Mouse (Mus musculus) kidney, adult 2 months (tissue): ENCODE results near the gene Sgca.

Experiments
- CTCF ChIP-seq: fragments of 200-500 bp; conservative IDR thresholded peaks from 2 replicates; pipeline ENCODE4 v1.5.1; 2011; ENCODE audit warnings: low read depth, mild to moderate bottlenecking, control low read depth, low read length, moderate library complexity, mixed read lengths; ENCODE audit not compliant: insufficient read depth, insufficient read length
- POLR2A ChIP-seq: fragments of 200-500 bp; IDR thresholded peaks from one replicate; pipeline ENCODE4 v1.6.1; 2011; ENCODE audit warnings: low read depth, low read length, control low read depth

GRCm38 (mm10) chr11:94994947-94995772 is 19.0 kb upstream of the Sgca start:
- no peak for TF ChIP-seq POLR2A
- TF ChIP-seq CTCF: no peak
